Mouse (Mus musculus) forebrain, embryonic 11.5 days (tissue): ENCODE results near the gene Cutal. TPM values are rescaled to one million over a fixed set of nuclear protein-coding genes. Genes with fewer than 3 reads are reported as not detected.
"Not testable (repeated sequence)": the region's sequence is repeated elsewhere in the genome, so short reads cannot be mapped to it uniquely, and the experiment has no call there.

Experiments used
- ATAC-seq: fragments of 200-750 bp; cut with Nextera tagmentation; replicated peaks from 2 replicates; pipeline ENCODE4 v1.8.0; 2017; ENCODE audit warnings: moderate TSS enrichment; ENCODE audit not compliant: low FRiP score
- DNase-seq: peaks from one replicate; pipeline ENCODE4 v3.0.0-alpha.2; 2017; ENCODE audit warnings: low spot score
- H3K27ac ChIP-seq: fragments of 300-500 bp; sonication (generic); 2 replicates; pipeline ENCODE4 v1.5.1; 2014; ENCODE audit warnings: low read depth, low read length
- H3K27me3 ChIP-seq: fragments of 300-500 bp; sonication (generic); 2 replicates; pipeline ENCODE4 v1.6.1; 2014; ENCODE audit warnings: mild to moderate bottlenecking, low read length, mixed read lengths; ENCODE audit not compliant: control insufficient read depth, insufficient read depth
- H3K36me3 ChIP-seq: fragments of 300-500 bp; sonication (generic); 2 replicates; pipeline ENCODE4 v1.6.1; 2014; ENCODE audit warnings: mild to moderate bottlenecking, low read length, moderate library complexity, mixed read lengths; ENCODE audit not compliant: control insufficient read depth, insufficient read depth
- H3K4me1 ChIP-seq: fragments of 300-500 bp; sonication (generic); replicated peaks from 2 replicates; pipeline ENCODE4 v1.6.1; 2014; ENCODE audit warnings: low read length, mixed read lengths; ENCODE audit not compliant: control insufficient read depth, insufficient read depth
- H3K4me2 ChIP-seq: fragments of 300-500 bp; sonication (generic); 2 replicates; pipeline ENCODE4 v1.6.1; 2014; ENCODE audit warnings: low read depth, mild to moderate bottlenecking, low read length, moderate library complexity, mixed read lengths; ENCODE audit not compliant: severe bottlenecking
- H3K4me3 ChIP-seq: fragments of 300-500 bp; sonication (generic); 2 replicates; pipeline ENCODE4 v1.5.1; 2014; ENCODE audit warnings: low read depth, low read length
- H3K9ac ChIP-seq: fragments of 300-500 bp; sonication (generic); 2 replicates; pipeline ENCODE4 v1.6.1; 2014; ENCODE audit warnings: low read length
- H3K9me3 ChIP-seq: fragments of 300-500 bp; sonication (generic); 2 replicates; pipeline ENCODE4 v1.6.1; 2016; ENCODE audit warnings: low read length, mixed read lengths; ENCODE audit not compliant: control insufficient read depth
- WGBS: fragments of 180-500 bp; shearing (Covaris S2); extraction: QIAGEN DNeasy Blood & Tissue Kit; methylation state at CpG from one replicate; pipeline ENCODE4 v1.1.7; 2014; 5-methylcytosine and 5-hydroxymethylcytosine counted together
- polyA plus RNA-seq: library from polyadenylated mRNA; unstranded; fragments of >200 nt; fragmentation: Nextera tagmentation; extraction: Ambion mirVana; gene quantifications from 2 replicates; pipeline ENCODE4 v1.2.1, GENCODE M21; 2014

Cutal gene
- polyA plus RNA-seq: not detected in 2 replicates

DNA sequence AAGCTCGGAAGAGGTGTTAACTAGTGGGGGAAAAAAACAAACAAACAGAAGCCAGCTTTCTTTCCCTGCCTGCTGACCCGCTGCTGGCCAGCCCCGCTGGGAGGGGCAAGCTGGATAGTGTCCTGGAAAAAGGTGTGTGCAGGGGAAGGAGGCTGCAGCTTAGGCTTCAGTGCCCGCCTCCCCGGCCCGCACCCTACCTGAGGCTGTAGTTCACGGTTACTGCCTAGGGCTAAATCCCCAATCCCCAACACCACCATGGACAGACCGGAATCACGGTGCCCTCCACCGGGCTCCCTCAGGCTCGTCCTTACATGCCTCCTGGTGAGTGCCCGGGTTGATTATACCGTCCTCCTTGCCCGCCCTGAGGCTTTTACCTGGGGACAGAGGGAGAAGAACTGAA is at the start of gene Cutal:
TSS of gene Cutal (plus strand) at position 126 of the 400 bp plus-strand sequence.
- H3K4me3 ChIP-seq: 0 out of 2 replicates have a peak within 1 kb of the TSS, but pooled peaks have one; percentile 4
- peaks cover 7% of the 10 kb centered on the region for H3K4me1 ChIP-seq
- no peak within 1 kb of the TSS for H3K27ac ChIP-seq
- ATAC-seq (no peak), DNase-seq (no peak)
- H3K27me3 ChIP-seq: peaks cover 9% of the 10 kb centered on the region
- no peaks in the 10 kb centered on the region for H3K9me3 ChIP-seq
- 0 out of 2 replicates have a peak within 1 kb of the TSS, but pooled peaks have one; percentile 2 for H3K9ac ChIP-seq
- WGBS: 5% methylated on average over 14 of the region's 14 CpGs
- H3K36me3 ChIP-seq: no peaks in the 10 kb centered on the region
- no peak within 1 kb of the TSS for H3K4me2 ChIP-seq

DNA sequence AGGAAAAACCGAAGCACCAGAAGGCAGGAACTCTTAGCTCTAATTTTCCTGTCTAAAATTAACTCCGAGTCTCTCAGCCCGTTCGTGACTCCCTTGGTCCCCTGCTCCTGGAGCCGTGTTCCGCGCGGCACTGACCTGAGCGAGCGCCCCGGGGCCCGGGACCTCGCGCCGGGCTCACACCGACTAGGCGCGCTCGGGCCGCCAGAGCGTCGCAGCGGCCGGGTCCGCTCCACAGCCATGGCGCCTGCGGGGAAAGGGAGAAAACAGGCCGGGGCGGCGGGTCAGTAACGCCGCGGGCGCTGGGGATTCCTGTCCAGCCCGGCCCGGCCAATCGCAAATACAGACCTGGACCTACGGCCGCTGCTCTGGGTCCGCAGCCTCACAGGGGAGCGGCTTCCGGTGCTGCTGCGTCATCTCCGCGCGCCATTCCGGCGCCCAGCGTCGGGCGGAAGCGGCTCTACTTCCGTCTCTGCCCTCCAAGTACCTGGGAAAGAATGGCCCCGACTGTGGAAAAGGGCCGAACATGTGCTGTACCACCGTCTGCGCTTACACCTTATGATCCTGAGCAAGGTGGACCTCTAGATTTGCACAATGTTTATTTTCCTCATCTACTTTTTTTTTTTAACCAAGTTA is 48.3 kb upstream of the Cutal start, which contains the start of gene Fbxw2:
TSS of gene Fbxw2 (minus strand) at position 485 of the 633 bp plus-strand sequence.
- peak within 1 kb of the TSS; percentile 97 for H3K4me3 ChIP-seq
- no peaks in the 10 kb centered on the region for H3K9me3 ChIP-seq
- peak within 1 kb of the TSS; percentile 97 for H3K9ac ChIP-seq
- under 1% methylated on average over 56 of the region's 57 CpGs for WGBS
- H3K4me1 ChIP-seq: peaks cover 3% of the 10 kb centered on the region
- DNase-seq: peak; percentile 96
- H3K27ac ChIP-seq: peak within 1 kb of the TSS; percentile 68
- H3K27me3 ChIP-seq: no peaks in the 10 kb centered on the region
- peak within 1 kb of the TSS; percentile 88 for H3K4me2 ChIP-seq
- peak; percentile 97 for ATAC-seq
- no peaks in the 10 kb centered on the region for H3K36me3 ChIP-seq

DNA sequence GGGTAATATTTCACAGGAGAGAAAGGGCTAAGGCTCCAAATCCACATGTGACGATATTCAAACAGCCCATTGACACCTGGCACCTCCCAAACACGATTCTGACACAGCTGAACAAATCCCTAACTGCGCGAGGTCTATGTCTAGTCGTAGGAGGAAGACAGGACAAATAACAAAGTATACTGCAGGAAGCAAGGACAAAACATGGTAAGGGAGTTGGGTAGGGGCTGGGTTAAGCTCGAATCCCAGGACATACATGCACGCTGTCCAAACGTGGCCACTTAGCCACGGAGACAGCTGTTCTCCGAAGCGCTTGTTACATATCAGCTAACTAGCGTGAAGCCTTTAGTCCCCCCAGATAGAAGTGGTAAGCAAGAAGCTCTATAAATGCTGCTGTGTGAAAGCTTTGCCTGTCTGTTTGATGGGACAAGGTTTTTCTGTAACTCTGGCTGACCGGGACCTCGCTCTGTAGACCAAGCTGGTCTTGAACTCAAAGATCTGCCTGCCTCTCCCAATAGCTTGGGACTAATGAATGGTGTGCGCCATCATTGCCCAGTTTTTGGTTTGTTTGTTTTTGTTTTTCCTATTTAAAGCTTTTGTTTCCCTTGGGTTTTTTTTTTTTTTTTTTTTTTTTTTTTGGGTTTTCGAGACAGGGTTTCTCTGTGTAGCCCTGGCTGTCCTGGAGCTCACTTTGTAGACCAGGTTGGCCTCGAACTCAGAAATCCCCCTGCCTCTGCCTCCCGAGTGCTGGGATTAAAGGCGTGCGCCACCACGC is 47.5 kb upstream of the Cutal start:
- peak overlapping the region; percentile 88 for H3K4me2 ChIP-seq
- H3K4me3 ChIP-seq: peak overlapping the region; percentile 97
- DNase-seq (no peak), ATAC-seq (peak; percentile 27; the same call in 1 of the 2 replicates)
- WGBS: 36% methylated on average over 20 of the region's 21 CpGs
- no peak overlapping the region for H3K27ac ChIP-seq
- H3K4me1 ChIP-seq: peaks cover 3% of the 10 kb centered on the region
- no peaks in the 10 kb centered on the region for H3K27me3 ChIP-seq
- no peaks in the 10 kb centered on the region for H3K36me3 ChIP-seq
- H3K9ac ChIP-seq: peak overlapping the region; percentile 97
- H3K9me3 ChIP-seq: no peaks in the 10 kb centered on the region

DNA sequence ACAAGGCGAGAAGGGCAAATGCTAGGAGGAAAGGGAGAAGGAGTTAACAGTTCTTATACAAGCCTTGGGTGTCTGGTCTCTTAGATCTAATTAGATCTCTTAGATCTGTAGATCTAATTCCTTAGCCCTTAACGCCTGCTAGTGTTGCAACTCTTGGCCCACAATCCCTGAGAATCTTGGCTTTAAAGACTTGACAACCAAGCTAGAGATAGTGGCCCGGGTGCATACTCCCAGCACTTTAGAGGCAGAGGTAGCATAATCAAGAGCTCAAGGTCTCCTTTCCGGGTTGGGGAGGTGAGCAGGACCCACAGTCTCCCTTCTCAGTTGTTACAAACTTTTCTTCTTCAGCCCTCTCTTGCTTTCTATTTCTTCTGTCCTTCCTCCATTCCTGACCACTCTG is 46.6 kb upstream of the Cutal start:
- Histone ChIP-seq H3K27me3 (no peaks in the 10 kb centered on the region), H3K9ac (no peak overlapping the region), H3K4me2 (no peak overlapping the region), H3K36me3 (no peaks in the 10 kb centered on the region), H3K9me3 (no peaks in the 10 kb centered on the region), H3K4me3 (no peak overlapping the region), H3K27ac (no peak overlapping the region), H3K4me1 (peaks cover 3% of the 10 kb centered on the region)
- ATAC-seq: no peak
- WGBS: 95% methylated on average over 4 of the region's 4 CpGs
- no peak for DNase-seq

DNA sequence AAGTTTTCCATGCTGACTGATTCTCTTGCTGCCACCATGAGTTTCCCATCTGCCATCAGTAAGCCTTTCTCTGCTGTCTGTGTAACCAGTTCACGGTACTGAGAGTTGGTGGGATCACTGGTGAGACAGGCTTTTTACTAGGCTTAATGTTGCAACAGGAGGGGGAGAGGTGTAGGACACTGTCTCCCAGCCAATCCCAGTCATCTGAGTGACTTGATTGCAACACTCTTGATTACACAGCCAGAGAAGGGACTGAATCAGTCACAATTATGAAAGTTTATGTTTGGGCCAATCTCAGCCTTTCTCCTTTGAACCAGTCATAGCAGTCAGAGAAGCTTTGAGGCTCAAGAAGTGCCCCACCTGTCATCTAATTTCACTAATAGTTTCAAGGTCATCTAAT is 46.2 kb upstream of the Cutal start:
- Histone ChIP-seq H3K4me2 (no peak overlapping the region), H3K36me3 (no peaks in the 10 kb centered on the region), H3K9me3 (no peaks in the 10 kb centered on the region), H3K4me3 (no peak overlapping the region), H3K27ac (no peak overlapping the region), H3K27me3 (no peaks in the 10 kb centered on the region), H3K4me1 (peaks cover 3% of the 10 kb centered on the region), H3K9ac (no peak overlapping the region)
- 87% methylated on average over 1 of the region's 1 CpGs for WGBS
- DNase-seq (no peak), ATAC-seq (no peak)

DNA sequence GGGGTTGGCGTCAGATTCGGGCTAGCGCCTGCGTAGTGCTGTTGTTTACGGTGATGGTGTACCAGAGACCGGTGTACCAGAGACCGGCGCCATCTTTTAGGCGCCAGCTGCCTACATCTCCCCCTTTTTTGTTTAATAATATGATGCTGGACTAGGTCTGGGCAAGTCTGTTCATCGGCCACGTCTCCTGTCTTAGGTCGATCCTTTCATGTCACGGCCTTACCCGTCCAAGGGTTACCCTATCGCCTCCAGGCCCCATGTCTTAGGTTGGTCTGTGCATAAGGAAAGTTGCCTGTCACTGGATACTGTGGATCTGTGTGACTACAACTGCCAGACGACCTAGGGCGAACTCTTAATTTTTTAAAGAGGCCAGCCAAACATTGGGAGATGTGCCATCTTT is 44.1 kb upstream of the Cutal start:
- H3K4me3 ChIP-seq, H3K27ac ChIP-seq, H3K36me3 ChIP-seq, DNase-seq, ATAC-seq, H3K27me3 ChIP-seq, H3K4me2 ChIP-seq, H3K9me3 ChIP-seq, H3K4me1 ChIP-seq, H3K9ac ChIP-seq: not testable (repeated sequence)
- 96% methylated on average over 17 of the region's 17 CpGs for WGBS

DNA sequence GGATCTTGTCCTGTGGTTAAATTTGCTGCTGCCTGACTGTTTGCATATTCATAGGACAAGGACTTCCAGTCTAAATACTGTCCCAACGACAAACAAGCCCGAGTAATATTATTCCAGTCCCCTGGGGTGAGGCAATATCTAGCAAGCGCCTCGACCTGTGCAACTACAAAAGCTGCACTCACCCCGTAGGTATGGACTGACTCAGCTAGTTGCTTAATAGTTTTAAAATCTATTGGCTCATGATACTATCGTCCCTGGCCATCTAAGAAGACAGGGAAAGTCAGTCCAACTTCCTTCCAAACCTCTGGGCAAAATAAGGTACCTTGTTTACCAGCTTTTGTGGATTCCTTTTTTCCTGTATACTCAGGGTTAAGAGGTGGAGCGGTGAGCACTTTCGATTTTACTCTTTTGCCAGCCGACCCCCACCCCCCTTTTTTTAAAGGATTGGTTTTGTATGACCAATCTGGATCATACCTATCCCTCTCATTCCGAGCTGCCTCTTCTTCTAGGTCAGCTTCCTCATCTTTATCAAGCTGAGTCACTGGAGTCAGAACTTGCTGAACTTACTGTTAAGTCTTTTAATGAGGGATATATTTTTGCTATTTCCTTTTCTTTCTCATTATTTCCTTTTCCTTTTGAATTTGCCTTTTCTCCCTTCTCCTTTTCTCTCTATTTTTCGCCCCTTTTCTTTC is 41.3 kb upstream of the Cutal start, which contains the start of gene Gm34653:
TSS of gene Gm34653 (plus strand) at position 242 of the 692 bp plus-strand sequence.
- H3K4me3 ChIP-seq, H3K4me1 ChIP-seq, H3K4me2 ChIP-seq, DNase-seq, H3K27me3 ChIP-seq, H3K27ac ChIP-seq, ATAC-seq, H3K9ac ChIP-seq, H3K9me3 ChIP-seq, H3K36me3 ChIP-seq: not testable (repeated sequence)
- 75% methylated on average over 11 of the region's 11 CpGs for WGBS

DNA sequence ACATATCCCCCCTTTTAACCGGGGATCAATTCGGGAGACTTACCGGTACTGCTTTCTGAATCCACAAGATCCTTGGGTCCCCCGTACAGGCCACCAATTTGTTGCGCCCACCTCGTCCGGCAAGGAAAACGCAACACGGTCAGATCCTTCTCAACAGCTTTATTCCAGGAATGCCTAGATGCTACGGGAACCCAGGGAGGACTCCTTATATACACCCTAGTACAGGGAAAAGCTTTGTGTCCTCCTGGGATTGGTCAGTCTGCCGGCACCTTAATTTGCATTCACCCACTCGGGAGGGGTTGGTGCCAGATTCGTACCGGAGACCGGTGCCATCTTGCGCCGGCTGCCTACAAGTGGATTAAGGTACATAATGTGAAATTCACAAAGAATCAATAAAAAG is 40.6 kb upstream of the Cutal start:
- Histone ChIP-seq H3K4me1 (no peaks in the 10 kb centered on the region), H3K9me3 (no peaks in the 10 kb centered on the region), H3K9ac (no peak overlapping the region), H3K36me3 (no peaks in the 10 kb centered on the region), H3K27me3 (no peaks in the 10 kb centered on the region), H3K4me2 (no peak overlapping the region), H3K4me3 (no peak overlapping the region), H3K27ac (no peak overlapping the region)
- ATAC-seq: no peak
- WGBS: 89% methylated on average over 17 of the region's 17 CpGs
- no peak for DNase-seq
